Mouse (Mus musculus): ENCODE measurements around the gene Drosha.
A peak's percentile ranks its signal among the peaks of the same experiment; 100 is the strongest.

- TF ChIP-seq CTCF (IDR thresholded peaks at IDR 0.05; ENCODE audit: control insufficient read depth, insufficient read depth, insufficient replicate concordance, low read depth, low read length) (no peak), POLR2A (IDR thresholded peaks at IDR 0.05; ENCODE audit: control insufficient read depth, low read depth, low read length) (peak; percentile 46; the same call in 1 of the 2 replicates)
Observed at GRCm38 (mm10) chr15:12824197-12824952, at the start of gene Drosha, which contains the start of gene 6030458C11Rik.

All from testis, adult 2 months (tissue).